Mouse (Mus musculus) naive thymus-derived CD4-positive, alpha-beta T cell, adult 2 months (primary cell): ENCODE measurements around the gene Ankdd1a.

Source experiments
- DNase-seq: peaks from one replicate; pipeline ENCODE4 v3.0.0-alpha.2; 2011; ENCODE audit warnings: low read depth

The Ankdd1a gene

DNA sequence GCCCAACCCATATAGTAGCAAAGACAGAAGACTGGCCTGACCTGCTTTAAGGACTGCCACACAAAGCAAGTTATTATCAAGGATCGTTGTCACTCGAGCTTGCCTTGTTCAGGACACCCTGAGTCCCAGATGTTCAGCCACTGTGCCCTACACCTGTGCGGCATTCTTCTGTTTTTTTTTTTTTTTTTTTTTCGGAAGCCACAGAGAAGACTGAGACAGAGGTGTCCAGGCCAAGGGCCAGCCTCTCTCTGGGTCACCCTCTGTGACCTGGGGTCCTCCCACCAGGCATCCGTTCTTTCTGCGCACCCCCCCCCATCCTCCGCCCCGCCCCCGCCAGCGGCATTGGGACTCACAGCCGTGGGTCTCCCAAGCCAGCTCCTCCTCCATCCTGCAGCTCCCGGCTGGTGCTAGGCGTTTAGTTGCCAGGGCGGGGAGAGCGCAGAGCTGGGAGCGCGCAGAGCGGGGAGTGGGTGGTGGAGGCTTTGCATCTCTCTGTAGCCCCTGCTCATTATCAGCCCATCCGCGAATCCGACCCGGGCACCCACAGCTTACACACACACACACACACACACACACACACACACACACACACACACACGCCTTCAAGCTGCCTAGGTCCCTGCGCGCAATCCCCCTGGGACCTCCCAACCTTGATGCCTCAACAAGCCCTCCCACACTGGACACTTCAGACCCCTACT is at the start of gene Ankdd1a:
Gene Ankdd1a, minus strand, starts transcription at position 387 of the 698 bp plus-strand sequence.
- no peak for DNase-seq

DNA sequence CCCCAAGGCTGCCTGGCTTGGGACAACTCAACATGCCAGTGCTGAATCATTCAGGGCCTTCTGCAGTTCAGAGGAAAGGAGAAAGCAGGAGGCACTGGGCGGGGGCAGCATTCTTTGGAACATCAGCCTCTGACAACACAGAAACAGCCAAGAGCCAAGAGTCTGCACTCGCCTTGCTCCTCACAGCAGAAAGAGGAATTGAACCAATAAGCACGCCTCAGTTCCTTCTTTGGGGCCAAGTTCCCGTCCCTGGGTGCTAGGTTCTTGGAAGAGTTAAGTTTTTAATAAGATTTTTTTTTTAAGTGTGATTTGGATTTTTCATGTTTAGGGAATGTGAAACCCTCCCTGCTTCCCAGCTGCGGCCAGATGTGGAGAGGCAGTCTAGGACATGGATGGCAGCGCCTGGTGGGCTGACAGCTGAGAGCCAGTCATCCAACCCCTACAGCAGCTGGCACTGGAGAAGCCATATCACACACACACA is 49.5 kb upstream of the Ankdd1a start:
- no peak for DNase-seq

DNA sequence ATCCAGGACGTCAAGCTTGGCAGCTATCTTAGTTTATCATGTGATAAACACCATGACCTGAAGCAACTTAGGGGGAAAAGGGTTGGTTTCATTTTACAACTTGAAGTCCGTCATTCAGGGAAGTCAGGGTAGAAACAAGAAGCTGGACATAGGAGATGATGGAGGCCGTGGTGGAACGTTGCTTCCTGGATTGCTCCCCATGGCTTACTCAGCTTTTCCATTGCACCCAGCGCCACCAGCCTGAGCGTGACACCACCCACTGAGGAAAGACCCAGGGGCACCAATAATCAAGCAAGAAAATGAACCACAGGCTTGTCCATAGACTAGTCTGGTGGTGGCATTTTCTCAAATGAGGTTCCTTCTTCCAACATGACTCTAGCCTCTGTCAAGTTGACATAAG is 48.8 kb upstream of the Ankdd1a start:
- no peak for DNase-seq

DNA sequence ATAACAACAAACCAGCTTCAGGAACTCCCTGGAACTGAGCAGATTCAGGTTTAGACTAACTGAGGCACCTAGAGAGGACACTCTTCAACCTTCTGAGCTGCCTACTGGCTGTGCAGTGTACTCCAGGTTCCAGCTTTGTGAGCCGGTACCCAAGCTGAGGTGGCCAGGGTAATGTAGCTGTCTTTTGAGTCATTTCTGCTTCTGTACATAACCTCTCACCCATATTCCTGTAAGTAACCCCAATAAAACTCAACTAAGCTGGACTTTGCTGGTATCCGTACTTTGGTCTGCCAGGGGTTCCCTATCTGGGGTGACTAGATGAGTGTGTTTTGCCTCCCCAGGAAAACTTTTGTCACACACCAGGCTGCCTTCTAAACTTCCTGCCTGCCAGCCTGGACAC is 44.7 kb upstream of the Ankdd1a start:
- DNase-seq: no peak

DNA sequence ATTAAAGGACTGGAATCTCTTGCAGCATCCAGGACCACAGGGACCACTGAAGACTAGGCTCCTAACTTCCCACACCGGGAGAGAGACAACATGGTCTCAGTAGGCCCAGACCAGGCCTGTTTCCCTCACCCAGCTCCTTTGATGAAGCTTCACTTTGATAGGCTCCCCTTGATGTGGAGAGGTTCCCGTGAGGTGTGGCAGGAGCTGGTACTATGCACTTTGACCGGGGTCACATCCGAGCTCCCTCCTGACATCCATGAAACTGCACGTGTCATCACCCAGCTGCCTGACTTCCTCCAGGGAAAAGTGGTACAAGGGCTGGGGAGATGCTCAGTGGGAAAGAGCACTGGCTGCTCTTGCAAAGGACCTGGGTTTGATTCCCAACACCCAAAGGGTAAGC is 43.1 kb upstream of the Ankdd1a start:
- DNase-seq: no peak

DNA sequence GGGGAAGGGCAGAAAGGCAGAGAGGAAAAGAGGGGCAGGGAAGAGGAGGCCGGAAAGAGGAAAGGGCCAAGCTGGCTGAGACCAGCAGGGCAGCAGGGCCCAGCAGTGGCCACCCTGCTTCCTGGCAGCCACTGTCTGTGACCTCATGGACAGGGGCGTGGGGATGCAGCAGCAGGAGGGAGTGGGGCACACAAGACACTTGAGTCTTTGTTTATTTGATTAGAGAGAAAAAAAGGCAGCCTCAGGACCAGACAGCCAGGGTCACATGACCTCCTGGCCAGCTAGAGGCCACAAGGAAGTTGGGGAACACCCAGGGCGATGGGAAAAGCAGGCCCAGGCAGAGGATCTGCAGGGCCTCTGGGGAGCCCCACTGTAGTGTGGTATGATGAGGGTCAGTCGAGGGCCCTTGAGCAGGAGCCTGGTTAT is 42.1 kb upstream of the Ankdd1a start:
- DNase-seq: no peak

DNA sequence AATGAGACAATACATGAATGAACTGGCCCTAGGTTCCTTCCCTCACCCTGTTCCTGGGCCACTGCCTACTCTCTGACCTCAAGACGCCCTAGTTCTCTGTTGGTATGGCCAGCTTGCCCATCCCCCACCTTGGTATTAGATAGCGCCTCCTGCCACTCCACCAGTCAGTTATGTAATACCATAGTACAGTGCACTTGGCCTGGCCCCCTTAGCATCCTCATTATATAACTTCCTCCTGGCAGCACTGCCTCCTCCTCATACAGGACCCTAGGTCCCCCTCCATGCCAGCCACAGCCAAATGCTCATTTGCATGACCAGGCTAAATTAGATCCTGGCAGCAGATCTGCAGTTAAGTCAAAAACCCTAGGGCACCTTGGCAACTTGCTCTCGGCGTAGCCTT is 41.0 kb upstream of the Ankdd1a start:
- DNase-seq: no peak

DNA sequence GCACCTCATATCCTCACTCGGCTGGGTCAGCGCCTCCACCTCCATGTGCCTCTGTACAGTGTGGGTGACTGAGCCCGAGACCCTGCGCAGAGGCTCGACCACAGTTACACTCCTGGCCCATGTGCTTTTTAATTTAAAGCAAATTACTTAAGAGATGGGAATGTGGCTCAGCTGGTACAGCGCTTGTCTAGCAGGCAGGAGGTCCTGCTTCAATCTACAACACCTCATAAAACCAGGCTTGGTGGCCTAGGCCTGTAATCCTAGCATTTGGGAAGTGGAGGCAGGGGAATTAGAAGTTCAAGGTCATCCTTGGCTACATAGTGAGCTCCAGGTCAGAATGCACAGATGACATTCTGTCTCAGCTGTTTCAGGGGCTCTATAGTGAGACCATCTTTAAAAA is 38.8 kb upstream of the Ankdd1a start:
- DNase-seq: no peak

DNA sequence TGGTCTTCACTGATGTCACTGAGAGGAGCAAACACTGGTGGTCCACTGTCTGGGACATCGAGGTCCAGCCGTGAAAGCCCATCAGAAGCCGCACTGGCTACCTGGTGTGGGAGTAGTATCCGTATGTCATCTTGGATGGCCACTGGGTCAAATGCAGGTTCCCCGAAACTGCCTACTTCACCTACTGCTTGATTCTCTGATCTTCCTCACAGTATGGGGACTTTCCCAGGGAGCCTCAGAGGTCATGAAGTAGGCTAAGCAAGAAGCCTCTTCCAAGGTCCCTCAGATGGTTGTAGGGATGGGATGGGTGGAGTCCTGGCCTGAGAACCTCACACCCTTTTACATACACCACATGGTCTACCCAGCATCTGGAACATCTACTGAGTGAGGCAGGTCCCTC is 37.0 kb upstream of the Ankdd1a start:
- no peak for DNase-seq

DNA sequence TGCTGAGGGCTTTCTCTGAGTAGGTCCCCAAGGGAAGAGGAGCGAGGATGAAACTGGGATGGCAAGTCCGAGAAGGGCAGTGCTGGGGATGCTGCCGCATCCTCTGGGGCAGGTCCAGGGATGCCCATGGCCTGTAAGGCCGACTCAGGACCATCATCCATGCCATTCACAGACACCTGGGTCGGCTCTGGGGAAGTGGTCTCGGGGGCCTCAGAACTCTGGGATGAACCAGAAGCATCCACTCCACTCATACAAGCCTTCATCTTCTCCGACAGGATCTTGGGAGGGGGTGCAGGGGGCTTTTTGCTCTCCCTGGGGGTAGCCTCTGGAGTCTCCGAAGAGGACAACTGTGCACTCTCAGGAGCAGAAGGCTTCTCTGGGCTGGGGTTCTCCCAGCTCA is 36.4 kb upstream of the Ankdd1a start:
- DNase-seq: no peak

DNA sequence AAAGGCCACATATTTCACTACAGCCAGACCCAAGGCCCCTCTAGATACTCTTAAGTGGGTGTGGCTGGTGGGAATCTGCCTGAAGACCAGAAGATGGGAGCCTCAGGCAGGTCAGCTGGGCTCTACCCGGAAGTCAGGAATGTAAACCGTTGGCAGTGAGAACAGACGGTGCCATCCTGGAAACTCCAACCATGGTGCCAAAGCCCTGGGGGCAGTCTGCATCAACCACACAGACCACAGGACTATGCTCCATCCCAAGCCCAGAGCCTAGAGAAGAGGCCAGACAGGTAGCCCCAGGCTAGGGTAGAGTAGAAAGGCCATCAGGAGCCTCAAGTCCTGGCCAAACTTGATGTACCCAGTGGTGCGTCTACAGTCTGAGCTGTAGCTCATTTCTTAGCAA is 35.6 kb upstream of the Ankdd1a start:
- DNase-seq: no peak

DNA sequence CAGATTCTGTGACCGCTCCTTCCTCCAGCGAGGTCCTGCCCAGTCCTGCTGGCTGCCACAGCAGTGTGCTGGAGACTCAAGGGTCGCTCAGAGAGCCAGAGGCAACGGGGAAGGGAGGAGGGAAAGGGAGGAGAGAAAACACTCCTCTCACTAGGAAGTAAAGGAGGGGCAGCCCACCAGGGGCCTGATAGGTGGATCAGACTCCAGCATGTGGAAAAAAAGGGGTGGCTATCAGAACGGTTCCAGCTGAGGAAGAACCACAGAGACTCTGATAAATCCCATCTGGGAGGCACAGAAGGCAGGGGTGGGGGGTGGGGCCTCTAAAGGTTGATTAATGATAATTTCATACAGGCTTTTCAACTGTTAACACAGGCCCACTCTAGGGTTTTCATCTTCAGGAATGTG is 35.0 kb upstream of the Ankdd1a start:
- no peak for DNase-seq

DNA sequence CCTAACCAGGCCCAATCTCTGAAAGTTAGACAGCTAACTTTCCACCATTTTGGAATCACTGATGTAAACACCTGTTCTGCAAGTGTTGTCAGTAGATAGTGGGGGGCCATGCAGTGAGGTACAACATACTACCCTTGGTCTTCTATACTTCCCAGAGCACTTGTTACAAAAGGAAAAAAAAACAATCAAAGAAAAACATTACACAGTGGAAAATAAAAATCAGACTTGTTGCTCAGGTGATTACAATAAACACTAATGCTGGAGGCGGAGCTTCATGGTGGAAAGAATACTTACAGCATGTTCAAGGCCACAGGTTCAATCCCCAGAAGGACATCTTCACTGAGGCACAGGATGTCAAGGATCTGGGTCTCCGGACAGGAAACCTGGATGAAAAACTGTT is 32.7 kb upstream of the Ankdd1a start:
- no peak for DNase-seq

DNA sequence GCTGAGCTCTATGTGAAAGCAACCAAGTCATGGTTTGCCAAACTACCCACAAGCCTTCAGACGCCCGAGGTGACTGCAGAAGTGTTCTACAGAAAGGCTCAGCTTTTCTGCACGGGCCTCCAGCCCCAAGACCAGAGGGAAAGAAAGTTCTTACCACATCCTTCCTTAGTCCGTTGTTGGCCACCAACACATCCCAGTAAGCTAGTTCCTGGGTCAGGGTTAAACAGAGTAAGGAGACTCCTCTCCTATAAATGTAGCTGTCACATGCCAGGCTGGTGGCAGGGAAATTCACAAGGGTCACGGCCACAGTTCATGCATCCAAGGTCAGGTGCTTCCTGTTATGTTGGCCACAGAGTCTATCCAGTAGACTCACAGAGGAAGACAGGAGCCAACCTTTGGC is 32.1 kb upstream of the Ankdd1a start:
- DNase-seq: peak; percentile 57

DNA sequence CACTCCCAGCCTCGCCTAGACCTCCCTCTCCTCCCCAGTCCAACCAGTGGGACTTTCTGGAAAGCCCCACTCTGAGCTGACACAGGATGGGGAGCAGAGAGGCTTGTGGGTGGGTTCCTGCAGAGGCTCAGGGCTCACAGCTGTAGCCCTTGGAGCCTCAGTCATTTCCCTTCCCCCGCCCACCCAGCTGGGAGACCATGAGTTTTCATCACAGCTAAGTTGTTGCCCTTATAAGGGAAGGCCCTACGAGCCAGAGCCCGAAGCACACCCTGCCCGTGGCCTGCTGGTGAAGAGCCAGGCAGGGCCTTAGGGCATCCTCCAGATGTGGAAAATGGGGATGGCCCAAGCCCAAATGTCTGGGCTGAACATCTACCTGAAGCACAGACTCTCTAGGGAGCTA is 31.0 kb upstream of the Ankdd1a start:
- peak; percentile 80 for DNase-seq

DNA sequence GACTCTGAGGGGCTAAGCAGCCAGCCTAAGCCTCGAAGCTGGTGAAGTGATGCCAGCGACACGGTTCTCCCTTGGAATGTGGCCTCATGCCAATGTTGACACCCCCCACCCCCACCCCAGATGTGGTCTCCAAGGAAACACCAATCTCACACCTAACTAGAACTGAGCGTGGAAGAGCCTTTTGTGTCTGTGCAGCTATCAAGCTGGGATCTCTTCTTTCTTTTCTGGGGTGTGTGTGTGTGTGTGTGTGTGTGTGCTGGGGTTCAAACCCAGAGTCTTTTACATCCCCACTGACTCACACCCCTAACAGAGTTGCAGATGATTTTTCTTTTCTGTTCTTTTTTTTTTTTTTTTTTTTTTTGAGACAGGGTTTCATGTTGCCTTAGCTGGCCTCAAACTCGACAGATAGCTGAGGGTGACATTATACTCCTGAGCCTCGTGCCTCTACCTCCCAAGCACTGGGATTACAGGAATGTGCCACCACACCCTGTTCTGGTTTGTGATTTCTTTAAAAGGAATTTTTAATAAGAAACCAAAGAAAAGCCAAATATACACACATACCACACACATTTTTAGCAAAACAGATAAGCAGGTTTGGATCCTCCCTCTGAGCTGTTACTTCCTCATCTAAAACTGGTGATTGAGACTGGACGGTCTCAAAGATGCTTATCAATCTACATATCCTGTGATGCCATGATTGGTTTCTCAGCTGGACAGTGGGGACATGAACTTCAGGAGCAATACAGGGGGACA is 30.3 kb upstream of the Ankdd1a start:
- peak; percentile 44 for DNase-seq

DNA sequence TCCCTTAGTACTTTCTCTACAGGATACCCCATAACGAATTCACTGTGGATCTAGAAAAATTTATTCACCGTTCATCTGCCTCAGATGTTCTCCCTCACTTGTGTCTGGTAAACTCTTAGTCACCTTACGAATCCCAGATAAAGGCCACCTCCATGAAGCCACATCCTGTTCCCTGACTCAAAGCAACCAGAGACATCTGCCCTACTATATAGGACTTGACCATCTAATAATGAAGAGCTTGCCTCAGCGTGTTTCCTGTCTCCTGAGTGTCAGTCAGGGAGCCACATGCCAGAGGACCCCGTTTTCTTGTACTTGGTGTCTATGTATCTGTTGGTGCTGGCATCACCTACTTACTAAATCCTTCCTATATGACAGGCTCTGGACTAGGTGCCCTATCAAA is 29.6 kb upstream of the Ankdd1a start:
- DNase-seq: no peak

DNA sequence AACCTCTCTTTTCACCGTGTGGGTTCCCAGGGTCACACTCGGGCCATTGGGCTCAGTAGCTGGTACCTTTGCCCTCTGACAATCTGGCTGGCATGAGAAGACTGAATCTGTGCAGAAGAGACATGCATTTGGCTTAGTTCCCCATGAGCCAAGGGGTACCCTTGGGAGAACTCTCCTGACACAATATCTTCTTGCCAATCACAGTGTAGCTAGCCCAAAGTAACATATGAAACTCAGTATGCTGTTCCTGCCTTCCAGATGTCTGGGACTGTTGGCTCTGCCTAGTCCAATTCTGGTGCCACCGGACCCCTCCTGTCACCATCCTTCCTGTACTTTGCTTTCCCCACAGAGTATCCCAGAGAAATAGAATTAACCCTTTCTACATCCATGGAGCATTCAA is 29.1 kb upstream of the Ankdd1a start:
- DNase-seq: no peak

DNA sequence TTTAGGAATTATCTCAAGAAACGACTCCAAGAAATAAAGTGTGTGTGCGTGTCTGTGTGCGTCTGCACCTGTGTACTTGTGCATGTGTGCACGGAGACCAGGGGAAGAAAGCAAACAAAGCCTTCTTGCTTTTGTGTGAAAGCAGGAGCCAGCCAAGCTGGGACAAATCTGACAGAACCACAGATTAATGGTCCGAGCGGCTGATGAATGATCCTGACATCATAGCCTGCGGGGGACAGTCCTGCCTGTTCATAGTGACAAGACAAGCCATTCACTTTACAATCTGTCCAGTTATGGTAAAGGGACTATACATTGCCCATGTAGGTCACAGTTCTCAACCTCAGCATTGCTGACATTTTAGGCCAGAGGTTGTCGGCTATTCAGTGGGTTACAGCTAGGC is 28.3 kb upstream of the Ankdd1a start:
- no peak for DNase-seq

DNA sequence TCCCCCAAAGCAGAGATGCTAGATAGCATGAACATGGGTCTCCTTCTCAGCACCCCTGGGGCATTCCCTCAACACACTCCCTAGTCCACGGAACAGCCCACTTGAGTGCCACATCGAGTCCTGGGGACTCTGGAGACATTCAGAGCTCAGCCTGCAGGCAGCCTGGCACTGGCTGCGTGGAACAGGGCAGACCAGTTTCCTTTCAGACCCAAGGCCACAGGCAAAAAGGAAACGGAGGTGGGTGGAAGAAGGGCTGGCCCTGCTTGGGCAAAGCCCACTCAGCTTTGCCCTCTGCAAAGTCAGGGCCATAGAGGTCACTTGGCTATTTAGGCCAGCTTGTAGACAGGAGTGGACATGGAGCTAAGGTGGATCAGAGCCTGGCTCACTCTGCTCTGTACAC is 27.9 kb upstream of the Ankdd1a start:
- no peak for DNase-seq

DNA sequence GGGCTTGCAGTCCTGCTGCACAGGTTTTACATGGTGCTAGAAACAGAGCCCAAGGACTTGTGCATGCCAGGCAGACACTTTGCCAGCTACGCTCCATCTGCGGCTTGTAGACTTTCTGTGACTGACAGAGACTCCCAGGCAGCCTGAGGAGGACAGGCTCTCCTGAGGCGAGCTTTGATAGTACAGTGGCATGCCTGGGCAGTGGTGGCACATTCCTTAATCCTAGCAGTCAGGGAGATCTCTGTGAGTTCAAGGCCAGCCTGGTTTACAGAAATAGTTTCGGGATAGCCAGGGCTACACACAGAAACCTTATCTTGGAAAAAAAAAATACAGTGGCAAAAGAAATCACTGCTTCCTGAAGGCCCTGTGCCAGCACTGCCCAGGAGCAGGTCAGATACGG is 27.1 kb upstream of the Ankdd1a start:
- no peak for DNase-seq

DNA sequence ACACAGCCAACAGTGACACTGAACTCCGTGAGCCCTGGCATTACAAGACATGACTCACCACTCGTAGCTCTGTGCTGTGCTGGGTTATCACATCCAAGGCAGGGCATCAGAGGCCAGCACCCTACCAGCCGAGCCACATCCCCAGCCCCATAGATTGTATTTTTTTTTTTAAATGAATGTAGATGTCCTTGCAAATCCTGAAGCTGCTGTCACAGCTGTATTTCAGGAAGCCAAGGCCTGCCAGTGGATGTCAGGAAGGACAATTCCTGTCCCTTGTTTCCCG is 26.4 kb upstream of the Ankdd1a start:
- no peak for DNase-seq

DNA sequence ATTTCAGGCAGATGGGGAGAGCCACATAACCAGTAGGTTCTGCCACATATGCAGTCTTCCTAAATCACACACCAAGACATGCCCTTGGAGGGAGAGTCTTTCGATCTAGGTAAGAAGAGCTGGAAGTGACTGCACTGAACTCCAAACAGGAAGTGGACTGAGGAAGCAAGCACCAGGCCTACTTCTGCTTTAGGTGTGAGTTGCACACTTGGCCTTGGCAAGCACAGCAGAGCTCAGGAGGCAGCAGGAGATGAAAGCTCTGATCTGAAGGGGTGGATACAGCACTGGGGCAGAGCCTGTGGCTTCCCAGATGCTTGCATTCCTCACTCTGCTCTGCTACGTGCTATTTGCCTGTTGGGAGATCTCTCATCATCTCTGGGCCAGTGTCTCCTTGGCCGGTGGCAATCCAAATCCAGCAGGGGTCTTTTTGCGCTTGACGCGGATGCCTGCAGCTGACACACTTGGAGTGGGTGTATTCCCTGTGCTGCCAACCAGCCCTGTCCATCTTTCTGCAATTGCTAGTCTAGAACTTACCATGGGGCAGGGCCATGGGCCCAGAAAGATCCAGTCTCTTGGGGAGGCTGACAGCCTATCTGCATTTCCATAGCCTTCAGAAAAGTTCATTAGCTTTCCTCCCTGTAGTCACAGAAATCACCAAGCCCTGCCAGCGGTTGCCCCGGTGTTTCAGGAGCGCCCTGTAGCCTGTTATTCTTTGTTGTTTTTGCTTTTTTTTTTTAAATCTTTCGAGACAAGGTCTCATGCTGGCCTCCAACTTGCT is 25.8 kb upstream of the Ankdd1a start:
- DNase-seq: no peak
